Mouse (Mus musculus): ENCODE results near the gene 9530077C05Rik. TPM values are rescaled to one million over a fixed set of nuclear protein-coding genes. Genes with fewer than 3 reads are reported as not detected.

Gene 9530077C05Rik
- polyA plus RNA-seq, 1 experiment: 8.9 TPM

GRCm38 (mm10) chr9:22488963-22489362 lies 77.7 kb downstream of the 9530077C05Rik start:
- WGBS: 87% methylated on average over 9 of the region's 9 CpGs
- Histone ChIP-seq H3K4me3 (replicated peaks; ENCODE audit: control insufficient read depth, low read depth, low read length) (no peak overlapping the region), H3K4me1 (ENCODE audit: control insufficient read depth, insufficient read depth, low read length) (no peaks in the 10 kb centered on the region; the same call in 1 of the 2 replicates), H3K27ac (ENCODE audit: control insufficient read depth, insufficient read depth, low read depth, low read length, poor library complexity) (no peak overlapping the region)
- no peak for TF ChIP-seq POLR2A (IDR thresholded peaks at IDR 0.05; ENCODE audit: borderline replicate concordance, control insufficient read depth, low read depth, low read length)
- no peak for TF ChIP-seq CTCF (IDR thresholded peaks at IDR 0.05; ENCODE audit: control insufficient read depth, insufficient read depth, low read length)

Other genes starting within 250 kb of the 9530077C05Rik start
- not detected in 2 replicates for gene Zfp872, start 223.4 kb upstream of the 9530077C05Rik start, polyA plus RNA-seq (2011; ENCODE audit: insufficient read depth, insufficient read length, low replicate concordance, missing spikeins)
- gene Zfp809, start 185.8 kb upstream of the 9530077C05Rik start, polyA plus RNA-seq (2011; ENCODE audit: insufficient read depth, insufficient read length, low replicate concordance, missing spikeins): 12.2 and 29.0 TPM in 2 replicates
- gene Zfp599, start 151.6 kb upstream of the 9530077C05Rik start, polyA plus RNA-seq (2011; ENCODE audit: insufficient read depth, insufficient read length, low replicate concordance, missing spikeins): 1.9 TPM in 1 of 2 replicates, not detected in the other
- gene Zfp810, start 103.9 kb upstream of the 9530077C05Rik start, polyA plus RNA-seq (2011; ENCODE audit: insufficient read depth, insufficient read length, low replicate concordance, missing spikeins): 10.3 and 20.5 TPM in 2 replicates
- gene Anln, start 22.3 kb upstream of the 9530077C05Rik start, polyA plus RNA-seq (2011; ENCODE audit: insufficient read depth, insufficient read length, low replicate concordance, missing spikeins): 26.1 and 35.5 TPM in 2 replicates
- not detected in 2 replicates for gene Gm17545, start 42.8 kb downstream of the 9530077C05Rik start, polyA plus RNA-seq (2011; ENCODE audit: insufficient read depth, insufficient read length, low replicate concordance, missing spikeins)
- gene Rp9, start 58.2 kb downstream of the 9530077C05Rik start, polyA plus RNA-seq (2011; ENCODE audit: insufficient read depth, insufficient read length, low replicate concordance, missing spikeins): 42.4 and 64.8 TPM in 2 replicates
- 4.5 and 8.0 TPM in 2 replicates for gene Bbs9, start 64.2 kb downstream of the 9530077C05Rik start, polyA plus RNA-seq (2011; ENCODE audit: insufficient read depth, insufficient read length, low replicate concordance, missing spikeins)

All from bone marrow, adult 2 months (tissue).